Mouse (Mus musculus) brain, embryonic 14.5 days (tissue): ENCODE measurements around the gene Klf7. TPM values are rescaled to one million over a fixed set of nuclear protein-coding genes. Genes with fewer than 3 reads are reported as not detected.
"Not testable (repeated sequence)": the region's sequence is repeated elsewhere in the genome, so short reads cannot be mapped to it uniquely, and the experiment has no call there.

Experiments
- DNase-seq: peaks from one replicate; pipeline ENCODE4 v3.0.0-alpha.2; 2011; ENCODE audit warnings: low read depth
- CTCF ChIP-seq: fragments of 200-500 bp; IDR thresholded peaks from 2 replicates; pipeline ENCODE4 v1.5.1; 2012; ENCODE audit warnings: inconsistent platforms, mild to moderate bottlenecking, moderate library complexity, borderline replicate concordance; ENCODE audit not compliant: insufficient read depth, insufficient read length; ENCODE audit errors: extremely low read depth
- POLR2A ChIP-seq: fragments of 200-500 bp; IDR thresholded peaks from 2 replicates; pipeline ENCODE4 v1.6.1; 2012; ENCODE audit warnings: mild to moderate bottlenecking, inconsistent platforms, borderline replicate concordance; ENCODE audit not compliant: poor library complexity, insufficient read depth, insufficient read length, severe bottlenecking; ENCODE audit errors: extremely low read depth
- polyA plus RNA-seq: library from polyadenylated mRNA; depleted of rRNA; stranded (reverse); fragments of >200 nt; gene quantifications from 2 replicates; pipeline ENCODE4 v1.2.3, GENCODE M21; 2012

The Klf7 gene
- polyA plus RNA-seq, 1 experiment, result 42.7 TPM

GRCm38 (mm10) chr1:64118285-64119170 is 3.6 kb downstream of the Klf7 start:
- DNase-seq, result peak; percentile 64
- TF ChIP-seq CTCF, result no peak
- TF ChIP-seq POLR2A, result no peak

- TF ChIP-seq POLR2A, result no peak
- no peak for TF ChIP-seq CTCF
- peak; percentile 19 for DNase-seq
Observed at GRCm38 (mm10) chr1:64117478-64118284, 4.4 kb downstream of the Klf7 start.

- peak; percentile 65 for DNase-seq
- TF ChIP-seq POLR2A (no peak), CTCF (no peak)
Observed at GRCm38 (mm10) chr1:64116746-64117455, 5.2 kb downstream of the Klf7 start.

GRCm38 (mm10) chr1:64114579-64114978 is 7.5 kb downstream of the Klf7 start:
- DNase-seq, result no peak
- no peak for TF ChIP-seq POLR2A
- TF ChIP-seq CTCF, result no peak

- not testable (repeated sequence) for DNase-seq
Observed at GRCm38 (mm10) chr1:64108653-64109052, 13.4 kb downstream of the Klf7 start.

- TF ChIP-seq CTCF (no peak), POLR2A (no peak)
- DNase-seq, result no peak
Observed at GRCm38 (mm10) chr1:64107526-64107925, 14.6 kb downstream of the Klf7 start.

- no peak for TF ChIP-seq POLR2A
- no peak for TF ChIP-seq CTCF
- DNase-seq, result peak; percentile 50
Observed at GRCm38 (mm10) chr1:64106127-64106526, 16.0 kb downstream of the Klf7 start.

- no peak for DNase-seq
- no peak for TF ChIP-seq CTCF
- TF ChIP-seq POLR2A, result no peak
Observed at GRCm38 (mm10) chr1:64105181-64105646, 16.9 kb downstream of the Klf7 start.

GRCm38 (mm10) chr1:64104665-64105064 is 17.4 kb downstream of the Klf7 start:
- no peak for DNase-seq
- TF ChIP-seq CTCF (no peak), POLR2A (no peak)

GRCm38 (mm10) chr1:64101331-64101730 is 20.8 kb downstream of the Klf7 start:
- no peak for TF ChIP-seq CTCF
- no peak for TF ChIP-seq POLR2A
- DNase-seq, result no peak

GRCm38 (mm10) chr1:64098800-64099199 is 23.3 kb downstream of the Klf7 start:
- no peak for TF ChIP-seq CTCF
- TF ChIP-seq POLR2A, result no peak
- DNase-seq, result no peak

GRCm38 (mm10) chr1:64097640-64098287 is 24.3 kb downstream of the Klf7 start:
- TF ChIP-seq CTCF (no peak), POLR2A (no peak)
- DNase-seq, result peak; percentile 25
